Mouse (Mus musculus): ENCODE results near the gene Ssh1. TPM values are rescaled to one million over a fixed set of nuclear protein-coding genes. Genes with fewer than 3 reads are reported as not detected.

Gene Ssh1
- total RNA-seq, 1 experiment from 2014 or later = 4.4 TPM

- ATAC-seq (replicated peaks in 1 of 2; ENCODE audit: insufficient read depth in 1 of 2, low FRiP score in 2 of 2, low TSS enrichment in 1 of 2, low read depth in 1 of 2, poor library complexity in 2 of 2, severe bottlenecking in 2 of 2) = no peak
Measured at GRCm38 (mm10) chr5:113889181-113889906, 104.3 kb downstream of the Ssh1 start.

GRCm38 (mm10) chr5:113888186-113888795, 105.4 kb downstream of the Ssh1 start:
- no peak for ATAC-seq (replicated peaks in 1 of 2; ENCODE audit: insufficient read depth in 1 of 2, low FRiP score in 2 of 2, low TSS enrichment in 1 of 2, low read depth in 1 of 2, poor library complexity in 2 of 2, severe bottlenecking in 2 of 2)

- no peak for ATAC-seq (replicated peaks in 1 of 2; ENCODE audit: insufficient read depth in 1 of 2, low FRiP score in 2 of 2, low TSS enrichment in 1 of 2, low read depth in 1 of 2, poor library complexity in 2 of 2, severe bottlenecking in 2 of 2)
Measured at GRCm38 (mm10) chr5:113887132-113887531, 106.6 kb downstream of the Ssh1 start.

Other genes with a start within 250 kb of the Ssh1 start
- gene Sart3, start 221.4 kb downstream of the Ssh1 start, total RNA-seq (2017) = 41.7 and 42.6 TPM in 2 replicates
- gene Iscu, start 221.1 kb downstream of the Ssh1 start, total RNA-seq (2017) = 71.7 and 73.6 TPM in 2 replicates
- 1.1 and 1.8 TPM in 2 replicates for gene Tmem119, start 193.4 kb downstream of the Ssh1 start, total RNA-seq (2017)
- gene Selplg, start 161.2 kb downstream of the Ssh1 start, total RNA-seq (2017) = 83.9 and 95.7 TPM in 2 replicates
- 85.8 and 110 TPM in 2 replicates for gene Coro1c, start 85.1 kb downstream of the Ssh1 start, total RNA-seq (2017)
- not detected in 2 replicates for gene Dao, start 9.8 kb upstream of the Ssh1 start, total RNA-seq (2017)
- 8.4 and 9.4 TPM in 2 replicates for gene Usp30, start 71.6 kb upstream of the Ssh1 start, total RNA-seq (2017)
- gene Svop, start 97.7 kb upstream of the Ssh1 start, total RNA-seq (2017) = not detected in 2 replicates
- gene Alkbh2, start 134.3 kb upstream of the Ssh1 start, total RNA-seq (2017) = 9.3 and 13.7 TPM in 2 replicates
- 24.6 and 27.7 TPM in 2 replicates for gene Ung, start 136.5 kb upstream of the Ssh1 start, total RNA-seq (2017)
- gene Acacb, start 152.6 kb upstream of the Ssh1 start, total RNA-seq (2017) = 3.0 and 3.9 TPM in 2 replicates

Data from hematopoietic stem cell, adult 5-6 weeks (primary cell).